Mouse (Mus musculus): Measurements from ENCODE around the gene St5.

GRCm38 (mm10) chr7:109713434-109713982 lies 10.1 kb upstream of the St5 start:
- TF ChIP-seq CTCF (IDR thresholded peaks at IDR 0.05; ENCODE audit: control insufficient read depth, insufficient read depth, low read length): no peak
- no peak for TF ChIP-seq POLR2A (IDR thresholded peaks at IDR 0.05; ENCODE audit: borderline replicate concordance, control insufficient read depth, low read depth, low read length)

Measured in bone marrow, adult 2 months (tissue).